Mouse (Mus musculus): ENCODE results near the gene Adat2.

DNA sequence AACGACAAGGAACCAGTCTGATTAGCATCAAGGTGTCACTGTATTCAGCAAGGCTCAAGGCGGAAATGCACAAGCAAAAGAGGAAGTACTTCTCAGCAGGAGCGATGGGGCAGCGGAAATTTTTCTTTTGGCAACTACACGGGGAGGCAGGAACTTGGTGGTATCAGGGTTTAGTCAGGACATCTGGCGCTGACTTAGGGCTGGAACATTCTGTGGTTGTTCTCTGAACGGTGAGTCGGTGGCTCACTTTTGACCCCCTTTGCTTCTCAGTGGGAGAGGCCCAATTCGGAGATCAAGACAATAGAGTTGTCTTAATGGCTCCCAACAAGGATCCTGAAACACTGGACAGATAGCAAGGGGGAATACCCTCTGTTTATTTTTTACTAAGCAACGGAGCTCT lies 39.5 kb downstream of the Adat2 start:
- TF ChIP-seq POLR2A (IDR thresholded peaks at IDR 0.05; ENCODE audit: insufficient read depth, low read depth, low read length), result no peak
- no peak for TF ChIP-seq CTCF (IDR thresholded peaks at IDR 0.05; ENCODE audit: insufficient read depth, low read depth, low read length)
